18 mouse cellular contexts compared by ENCODE assay signal in genomic region chr9:101329032-101329824, GRCm38 (mm10).
A peak's percentile ranks its signal among the peaks of the same experiment; 100 is the strongest.
DNase-seq lines count a peak whose midpoint lies in the region.
"Had no signal": no experiment of that assay in that cellular context is flagged by ENCODE, and none has a peak within 500 bp of the region (broad histone marks: within the 10 kb centered on the region; RNA-seq: fewer than 3 reads in every experiment).

No protein-coding gene starts in this region.

- H3K4me3 ChIP-seq in embryonic facial prominence, embryonic 10.5 days = no peak overlapping the region
- H3K4me3 ChIP-seq: embryonic facial prominence, embryonic 15.5 days; hindbrain, embryonic 10.5 days; lung, embryonic 15.5 days; midbrain, embryonic 10.5 days had no signal

- no peak overlapping the region for H3K27ac ChIP-seq in embryonic facial prominence, embryonic 10.5 days (replicated peaks)
- H3K27ac ChIP-seq: embryonic facial prominence, embryonic 15.5 days; hindbrain, embryonic 10.5 days; liver, embryonic 14.5 days; lung, embryonic 15.5 days; macrophage; midbrain, embryonic 10.5 days had no signal

- no peaks in the 10 kb centered on the region for H3K27me3 ChIP-seq in embryonic facial prominence, embryonic 10.5 days (replicated peaks; ENCODE audit: low read depth, poor library complexity, severe bottlenecking)
- H3K27me3 ChIP-seq: embryonic facial prominence, embryonic 15.5 days; lung, embryonic 15.5 days had no signal

- H3K9me3 ChIP-seq in embryonic facial prominence, embryonic 10.5 days = no peaks in the 10 kb centered on the region
- H3K9me3 ChIP-seq: embryonic facial prominence, embryonic 15.5 days; hindbrain, embryonic 10.5 days; lung, embryonic 15.5 days; midbrain, embryonic 10.5 days had no signal

- H3K36me3 ChIP-seq in embryonic facial prominence, embryonic 10.5 days (replicated peaks) = no peaks in the 10 kb centered on the region
- H3K36me3 ChIP-seq: embryonic facial prominence, embryonic 15.5 days; hindbrain, embryonic 10.5 days; lung, embryonic 15.5 days; midbrain, embryonic 10.5 days had no signal

- WGBS in embryonic facial prominence, embryonic 10.5 days = 72% methylated on average over 8 of the region's 8 CpGs

- DNase-seq in heart, adult 11 months = peak; percentile 79
- no peak for DNase-seq in heart, postnatal 25 days (ENCODE audit: low spot score)
- peak; percentile 23 to 26 for DNase-seq in kidney, adult 8-10 months
- DNase-seq in kidney, adult 18-20 months = no peak
- DNase-seq in kidney, adult 9 months = peak; percentile 29
- peak; percentile 46 to 60 for DNase-seq in kidney, postnatal 36 days
- no peak for DNase-seq in embryonic facial prominence, embryonic 10.5 days (ENCODE audit: low spot score)
- no peak for DNase-seq in frontal cortex, postnatal 36 days (ENCODE audit: low spot score in 2 of 2)
- DNase-seq: cerebellum, postnatal 25 days; embryo, embryonic 11 days; layer of hippocampus, postnatal 36 days; thymus, postnatal 25 days had no signal

- intact Hi-C loops in heart, postnatal 25 days (cut with DNase I) = no loop called here

- H3K4me1 ChIP-seq in embryonic facial prominence, embryonic 10.5 days = no peaks in the 10 kb centered on the region
- H3K4me1 ChIP-seq: embryonic facial prominence, embryonic 15.5 days; hindbrain, embryonic 10.5 days; lung, embryonic 15.5 days; midbrain, embryonic 10.5 days had no signal

Comparison
In these comparisons a context has a peak if more than half of its experiments do, and no peak if none do; other contexts are left out.
1. DNase-seq: peak in heart, adult 11 months (single experiment), kidney, adult 8-10 months (2 of 2), kidney, adult 9 months (single experiment) and kidney, postnatal 36 days (2 of 2); none in heart, postnatal 25 days (single experiment), kidney, adult 18-20 months (single experiment), embryonic facial prominence, embryonic 10.5 days (single experiment) and frontal cortex, postnatal 36 days (0 of 2).